Mouse (Mus musculus): ENCODE measurements around the gene Umps. TPM values are rescaled to one million over a fixed set of nuclear protein-coding genes. Genes with fewer than 3 reads are reported as not detected.
A peak's percentile ranks its signal among the peaks of the same experiment; 100 is the strongest.

Gene Umps
- polyA plus RNA-seq, 1 experiment from 2014 or later: 71.5 TPM

- 39% methylated on average over 9 of the region's 9 CpGs for WGBS
- ATAC-seq (replicated peaks; ENCODE audit: low FRiP score, low TSS enrichment, low read depth) (no peak), DNase-seq (ENCODE audit: low spot score) (no peak)
- Histone ChIP-seq H3K36me3 (ENCODE audit: control insufficient read depth, insufficient read depth, low read length) (no peaks in the 10 kb centered on the region), H3K27me3 (replicated peaks; ENCODE audit: control insufficient read depth, insufficient read depth, low read length) (no peaks in the 10 kb centered on the region), H3K4me1 (replicated peaks; ENCODE audit: control insufficient read depth, insufficient read depth, low read length) (peaks cover 49% of the 10 kb centered on the region), H3K27ac (ENCODE audit: low read depth) (no peak overlapping the region), H3K9ac (ENCODE audit: low read length) (no peak overlapping the region), H3K4me2 (ENCODE audit: low read length) (no peak overlapping the region), H3K9me3 (ENCODE audit: control insufficient read depth, low read length) (no peaks in the 10 kb centered on the region), H3K4me3 (ENCODE audit: low read depth, low read length) (no peak overlapping the region)
Observed at GRCm38 (mm10) chr16:33939636-33940035, 27.2 kb downstream of the Umps start.

GRCm38 (mm10) chr16:33939133-33939531 lies 27.7 kb downstream of the Umps start:
- peaks cover 54% of the 10 kb centered on the region for H3K4me1 ChIP-seq (replicated peaks; ENCODE audit: control insufficient read depth, insufficient read depth, low read length)

GRCm38 (mm10) chr16:33938311-33939132 lies 28.3 kb downstream of the Umps start:
- ATAC-seq (replicated peaks; ENCODE audit: low FRiP score, low TSS enrichment, low read depth): no peak
- WGBS: 59% methylated on average over 12 of the region's 12 CpGs
- Histone ChIP-seq H3K36me3 (ENCODE audit: control insufficient read depth, insufficient read depth, low read length) (no peaks in the 10 kb centered on the region), H3K9me3 (ENCODE audit: control insufficient read depth, low read length) (no peaks in the 10 kb centered on the region), H3K4me2 (ENCODE audit: low read length) (no peak overlapping the region), H3K9ac (ENCODE audit: low read length) (no peak overlapping the region), H3K4me1 (replicated peaks; ENCODE audit: control insufficient read depth, insufficient read depth, low read length) (peaks cover 57% of the 10 kb centered on the region), H3K27me3 (replicated peaks; ENCODE audit: control insufficient read depth, insufficient read depth, low read length) (no peaks in the 10 kb centered on the region), H3K27ac (ENCODE audit: low read depth) (no peak overlapping the region), H3K4me3 (ENCODE audit: low read depth, low read length) (no peak overlapping the region)
- no peak for DNase-seq (ENCODE audit: low spot score)

More at GRCm38 (mm10) chr16:33939133-33939531, 27.7 kb downstream of the Umps start:
- Histone ChIP-seq H3K4me2 (ENCODE audit: low read length) (no peak overlapping the region), H3K9ac (ENCODE audit: low read length) (no peak overlapping the region), H3K27ac (ENCODE audit: low read depth) (no peak overlapping the region), H3K27me3 (replicated peaks; ENCODE audit: control insufficient read depth, insufficient read depth, low read length) (no peaks in the 10 kb centered on the region), H3K9me3 (ENCODE audit: control insufficient read depth, low read length) (no peaks in the 10 kb centered on the region), H3K4me3 (ENCODE audit: low read depth, low read length) (no peak overlapping the region), H3K36me3 (ENCODE audit: control insufficient read depth, insufficient read depth, low read length) (no peaks in the 10 kb centered on the region)
- 72% methylated on average over 2 of the region's 2 CpGs for WGBS
- DNase-seq (ENCODE audit: low spot score) (no peak), ATAC-seq (replicated peaks; ENCODE audit: low FRiP score, low TSS enrichment, low read depth) (no peak)

- Histone ChIP-seq H3K27me3 (replicated peaks; ENCODE audit: control insufficient read depth, insufficient read depth, low read length) (no peaks in the 10 kb centered on the region), H3K4me2 (ENCODE audit: low read length) (no peak overlapping the region), H3K27ac (ENCODE audit: low read depth) (no peak overlapping the region), H3K9ac (ENCODE audit: low read length) (no peak overlapping the region), H3K36me3 (ENCODE audit: control insufficient read depth, insufficient read depth, low read length) (no peaks in the 10 kb centered on the region), H3K4me3 (ENCODE audit: low read depth, low read length) (no peak overlapping the region), H3K4me1 (replicated peaks; ENCODE audit: control insufficient read depth, insufficient read depth, low read length) (peaks cover 52% of the 10 kb centered on the region), H3K9me3 (ENCODE audit: control insufficient read depth, low read length) (no peaks in the 10 kb centered on the region)
- ATAC-seq (replicated peaks; ENCODE audit: low FRiP score, low TSS enrichment, low read depth) (no peak), DNase-seq (ENCODE audit: low spot score) (no peak)
- 78% methylated on average over 8 of the region's 8 CpGs for WGBS
Observed at GRCm38 (mm10) chr16:33937567-33937966, 29.3 kb downstream of the Umps start.

- Histone ChIP-seq H3K9ac (ENCODE audit: low read length) (no peak overlapping the region), H3K9me3 (ENCODE audit: control insufficient read depth, low read length) (no peaks in the 10 kb centered on the region), H3K4me2 (ENCODE audit: low read length) (no peak overlapping the region), H3K36me3 (ENCODE audit: control insufficient read depth, insufficient read depth, low read length) (no peaks in the 10 kb centered on the region), H3K4me3 (ENCODE audit: low read depth, low read length) (no peak overlapping the region), H3K27ac (ENCODE audit: low read depth) (no peak overlapping the region), H3K27me3 (replicated peaks; ENCODE audit: control insufficient read depth, insufficient read depth, low read length) (no peaks in the 10 kb centered on the region), H3K4me1 (replicated peaks; ENCODE audit: control insufficient read depth, insufficient read depth, low read length) (peaks cover 45% of the 10 kb centered on the region)
- ATAC-seq (replicated peaks; ENCODE audit: low FRiP score, low TSS enrichment, low read depth): no peak
- no peak for DNase-seq (ENCODE audit: low spot score)
- 90% methylated on average over 4 of the region's 4 CpGs for WGBS
Observed at GRCm38 (mm10) chr16:33936885-33937284, 30.0 kb downstream of the Umps start.

- Histone ChIP-seq H3K9ac (ENCODE audit: low read length) (no peak overlapping the region), H3K36me3 (ENCODE audit: control insufficient read depth, insufficient read depth, low read length) (no peaks in the 10 kb centered on the region), H3K4me1 (replicated peaks; ENCODE audit: control insufficient read depth, insufficient read depth, low read length) (peaks cover 31% of the 10 kb centered on the region), H3K4me2 (ENCODE audit: low read length) (no peak overlapping the region), H3K27me3 (replicated peaks; ENCODE audit: control insufficient read depth, insufficient read depth, low read length) (no peaks in the 10 kb centered on the region), H3K27ac (ENCODE audit: low read depth) (no peak overlapping the region), H3K9me3 (ENCODE audit: control insufficient read depth, low read length) (no peaks in the 10 kb centered on the region), H3K4me3 (ENCODE audit: low read depth, low read length) (no peak overlapping the region)
- WGBS: 93% methylated on average over 6 of the region's 6 CpGs
- DNase-seq (ENCODE audit: low spot score): no peak
- ATAC-seq (replicated peaks; ENCODE audit: low FRiP score, low TSS enrichment, low read depth): no peak
Observed at GRCm38 (mm10) chr16:33935407-33935785, 31.4 kb downstream of the Umps start.

- Histone ChIP-seq H3K36me3 (ENCODE audit: control insufficient read depth, insufficient read depth, low read length) (no peaks in the 10 kb centered on the region), H3K4me1 (replicated peaks; ENCODE audit: control insufficient read depth, insufficient read depth, low read length) (peaks cover 26% of the 10 kb centered on the region), H3K4me3 (ENCODE audit: low read depth, low read length) (no peak overlapping the region), H3K9ac (ENCODE audit: low read length) (no peak overlapping the region), H3K27ac (ENCODE audit: low read depth) (peak overlapping the region; percentile 72), H3K27me3 (replicated peaks; ENCODE audit: control insufficient read depth, insufficient read depth, low read length) (no peaks in the 10 kb centered on the region), H3K4me2 (ENCODE audit: low read length) (no peak overlapping the region), H3K9me3 (ENCODE audit: control insufficient read depth, low read length) (no peaks in the 10 kb centered on the region)
- no peak for ATAC-seq (replicated peaks; ENCODE audit: low FRiP score, low TSS enrichment, low read depth)
- no peak for DNase-seq (ENCODE audit: low spot score)
- WGBS: 52% methylated on average over 5 of the region's 5 CpGs
Observed at GRCm38 (mm10) chr16:33934701-33935406, 32.0 kb downstream of the Umps start.

- no peak for DNase-seq (ENCODE audit: low spot score)
- H3K4me2 ChIP-seq (ENCODE audit: low read length): no peak overlapping the region
- peaks cover 22% of the 10 kb centered on the region for H3K4me1 ChIP-seq (replicated peaks; ENCODE audit: control insufficient read depth, insufficient read depth, low read length)
- WGBS: 91% methylated on average over 11 of the region's 11 CpGs
- no peak overlapping the region for H3K9ac ChIP-seq (ENCODE audit: low read length)
- H3K36me3 ChIP-seq (ENCODE audit: control insufficient read depth, insufficient read depth, low read length): no peaks in the 10 kb centered on the region
- H3K4me3 ChIP-seq (ENCODE audit: low read depth, low read length): no peak overlapping the region
- H3K27ac ChIP-seq (ENCODE audit: low read depth): no peak overlapping the region
- ATAC-seq (replicated peaks; ENCODE audit: low FRiP score, low TSS enrichment, low read depth): no peak
- H3K27me3 ChIP-seq (replicated peaks; ENCODE audit: control insufficient read depth, insufficient read depth, low read length): no peaks in the 10 kb centered on the region
- H3K9me3 ChIP-seq (ENCODE audit: control insufficient read depth, low read length): no peaks in the 10 kb centered on the region
Observed at GRCm38 (mm10) chr16:33933411-33933810, 33.4 kb downstream of the Umps start.
